Comparison of ENCODE assay signal across 19 mouse cellular contexts in genomic region chr16:13127566-13127965, GRCm38 (mm10). TPM values are rescaled to one million over a fixed set of nuclear protein-coding genes. Genes with fewer than 3 reads are reported as not detected.
DNase-seq lines count a peak whose midpoint lies in the region; ATAC-seq and TF ChIP-seq lines count a peak whose summit lies in the region.
"Had no signal": no experiment of that assay in that cellular context is flagged by ENCODE, and none has a peak within 500 bp of the region (broad histone marks: within the 10 kb centered on the region; RNA-seq: fewer than 3 reads in every experiment).

No protein-coding gene starts in this region.

- intact Hi-C loops in left cerebral cortex, postnatal 10 days (cut with DNase I): loop anchor here (10.0 kb wide), 1 partner anchor 267 kb away; no protein-coding TSS in a partner anchor

- 0 out of 2 replicates have a peak, but pooled peaks have one; percentile 41 for TF ChIP-seq EP300 in ES-Bruce4 (IDR thresholded peaks at IDR 0.05; ENCODE audit: insufficient read depth, low read depth, low read length)

- DNase-seq in ES-CJ7 (ENCODE audit: low read depth, low spot score) (peak; percentile 63), ZHBTc4 (ENCODE audit: low read depth, low spot score) (peak; percentile 86)
- no peak for DNase-seq in layer of hippocampus, adult 2 months (ENCODE audit: low spot score in 2 of 2)
- DNase-seq in hindbrain, embryonic 14.5 days (ENCODE audit: low spot score): no peak
- no peak for DNase-seq in left cerebral cortex, postnatal 10 days (ENCODE audit: extremely low spot score in 1 of 2, low spot score in 2 of 2)
- DNase-seq: adrenal gland, adult 2 months; adrenal gland, postnatal 10 days; adrenal gland, postnatal 25 days; cerebellum, adult 11-12 months; cerebellum, adult 2 months; cerebellum, adult 9-10 months; cerebellum, postnatal 10 days; cerebellum, postnatal 25 days; forebrain, postnatal 0 days had no signal

- no peak for TF ChIP-seq POLR2A in ES-Bruce4 (IDR thresholded peaks at IDR 0.05; ENCODE audit: insufficient read depth, low read length)

- no peaks in the 10 kb centered on the region for H3K9me3 ChIP-seq in ES-Bruce4 (replicated peaks; ENCODE audit: control insufficient read depth, insufficient read depth, low read length, poor library complexity, severe bottlenecking)
- H3K9me3 ChIP-seq in hindbrain, embryonic 14.5 days (ENCODE audit: control insufficient read depth, low read length): no peaks in the 10 kb centered on the region
- H3K9me3 ChIP-seq: embryonic facial prominence, embryonic 10.5 days; embryonic facial prominence, embryonic 12.5 days; forebrain, embryonic 13.5 days; forebrain, embryonic 15.5 days had no signal

- H3K4me2 ChIP-seq in hindbrain, embryonic 14.5 days (replicated peaks): no peak overlapping the region
- H3K4me2 ChIP-seq: embryonic facial prominence, embryonic 12.5 days; forebrain, embryonic 13.5 days; forebrain, embryonic 15.5 days had no signal

- peak overlapping the region; percentile 46 for H3K27ac ChIP-seq in ES-Bruce4 (ENCODE audit: insufficient read depth, low read length)
- no peak overlapping the region for H3K27ac ChIP-seq in layer of hippocampus, adult 2 months
- no peak overlapping the region for H3K27ac ChIP-seq in hindbrain, embryonic 14.5 days
- H3K27ac ChIP-seq: embryonic facial prominence, embryonic 10.5 days; embryonic facial prominence, embryonic 12.5 days; forebrain, embryonic 13.5 days; forebrain, embryonic 15.5 days had no signal

- peaks cover 28% of the 10 kb centered on the region for H3K36me3 ChIP-seq in ES-Bruce4 (ENCODE audit: control insufficient read depth, insufficient read depth, low read length, poor library complexity, severe bottlenecking)
- H3K36me3 ChIP-seq in hindbrain, embryonic 14.5 days (replicated peaks; ENCODE audit: control insufficient read depth, insufficient read depth): peaks cover 90% of the 10 kb centered on the region

- WGBS in hindbrain, embryonic 14.5 days: 94% methylated on average over 10 of the region's 10 CpGs

- no peak overlapping the region for H3K4me3 ChIP-seq in ES-Bruce4 (ENCODE audit: low read depth, low read length)
- H3K4me3 ChIP-seq in layer of hippocampus, adult 2 months: no peak overlapping the region
- H3K4me3 ChIP-seq in hindbrain, embryonic 14.5 days (replicated peaks; ENCODE audit: low read length): no peak overlapping the region
- H3K4me3 ChIP-seq: embryonic facial prominence, embryonic 10.5 days; embryonic facial prominence, embryonic 12.5 days; forebrain, embryonic 13.5 days; forebrain, embryonic 15.5 days had no signal

- ATAC-seq in hindbrain, embryonic 14.5 days (ENCODE audit: low FRiP score): no peak
- ATAC-seq: forebrain, embryonic 13.5 days; forebrain, embryonic 15.5 days; forebrain, postnatal 0 days had no signal

- TF ChIP-seq CTCF in ES-Bruce4 (IDR thresholded peaks at IDR 0.05; ENCODE audit: low read depth, low read length): no peak
- no peak for TF ChIP-seq CTCF in layer of hippocampus, adult 2 months (conservative IDR thresholded peaks at IDR 0.05)

- no peaks in the 10 kb centered on the region for H3K4me1 ChIP-seq in ES-Bruce4 (ENCODE audit: control insufficient read depth, insufficient read depth, low read length)
- H3K4me1 ChIP-seq in hindbrain, embryonic 14.5 days (replicated peaks; ENCODE audit: control insufficient read depth, insufficient read depth, low read length): no peaks in the 10 kb centered on the region
- H3K4me1 ChIP-seq: embryonic facial prominence, embryonic 10.5 days; embryonic facial prominence, embryonic 12.5 days; forebrain, embryonic 13.5 days; forebrain, embryonic 15.5 days had no signal

- no peak overlapping the region for H3K9ac ChIP-seq in ES-Bruce4 (ENCODE audit: low read depth, poor library complexity, severe bottlenecking)
- no peak overlapping the region for H3K9ac ChIP-seq in hindbrain, embryonic 14.5 days
- H3K9ac ChIP-seq: embryonic facial prominence, embryonic 12.5 days; forebrain, embryonic 13.5 days; forebrain, embryonic 15.5 days; forebrain, postnatal 0 days had no signal

- H3K27me3 ChIP-seq in ES-Bruce4 (ENCODE audit: control insufficient read depth, insufficient read depth, low read length, poor library complexity, severe bottlenecking): no peaks in the 10 kb centered on the region
- H3K27me3 ChIP-seq in hindbrain, embryonic 14.5 days (ENCODE audit: control insufficient read depth, insufficient read depth, low read length): no peaks in the 10 kb centered on the region
- H3K27me3 ChIP-seq: embryonic facial prominence, embryonic 12.5 days; forebrain, embryonic 13.5 days; forebrain, embryonic 15.5 days had no signal

RNA-seq across cellular contexts. Expression of gene Ercc4, which starts 18.1 kb away (rescaled TPM):
- polyA plus RNA-seq in ES-Bruce4 (2011; ENCODE audit: insufficient read depth, insufficient read length, low read depth, missing spikeins): 12.4 and 13.4 TPM in 2 replicates
- 10 to 100 TPM; 26.5 to 27.2 TPM for total RNA-seq in layer of hippocampus, adult 2 months (2021)
- 16.3 and 17.3 TPM in 2 replicates for polyA plus RNA-seq in hindbrain, embryonic 14.5 days (2014; fragmentation: Nextera tagmentation; extraction: Ambion mirVana)
- total RNA-seq in left cerebral cortex, postnatal 10 days (2021): 10 to 100 TPM; 23.3 to 27.6 TPM

Comparison
In these comparisons a context has a peak if more than half of its experiments do, and no peak if none do; other contexts are left out.
1. DNase-seq: peak in ES-CJ7 (single experiment) and ZHBTc4 (single experiment); none in layer of hippocampus, adult 2 months (0 of 2), hindbrain, embryonic 14.5 days (single experiment) and left cerebral cortex, postnatal 10 days (0 of 2).